Mouse (Mus musculus) spleen, postnatal 10 days (tissue): ENCODE data around the gene Car5a.
A peak's percentile ranks its signal among the peaks of the same experiment; 100 is the strongest.

Experiments used
- DNase-seq, 2 experiments: peaks; one replicate each; pipeline ENCODE4 v3.0.0; 2021 to 2022; ENCODE audit warnings: low spot score in 2 of 2

The Car5a gene

GRCm38 (mm10) chr8:121934923-121935322, 9.8 kb downstream of the Car5a start:
- DNase-seq = no peak

DNA sequence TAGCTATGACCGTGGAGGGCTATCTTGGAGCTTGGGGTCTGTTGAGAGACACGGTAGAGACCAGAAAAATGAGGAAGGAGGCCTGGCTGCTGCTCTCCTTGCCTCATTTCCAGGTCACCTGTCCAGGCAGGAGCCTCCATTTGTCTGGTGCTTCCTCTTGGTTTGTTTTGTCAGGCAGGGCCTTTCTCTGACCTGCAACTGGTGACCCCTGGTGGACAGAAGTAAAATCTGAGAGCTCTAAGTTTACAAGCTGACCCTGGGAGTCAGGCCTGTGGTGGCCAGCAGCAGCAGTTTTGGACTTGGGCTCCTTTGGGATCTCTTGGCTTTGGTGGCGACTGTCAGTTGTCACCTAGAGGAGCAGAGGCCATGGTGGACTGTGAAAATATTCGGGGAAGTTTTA, 10.2 kb downstream of the Car5a start:
- DNase-seq = peak; percentile 35 to 54

DNA sequence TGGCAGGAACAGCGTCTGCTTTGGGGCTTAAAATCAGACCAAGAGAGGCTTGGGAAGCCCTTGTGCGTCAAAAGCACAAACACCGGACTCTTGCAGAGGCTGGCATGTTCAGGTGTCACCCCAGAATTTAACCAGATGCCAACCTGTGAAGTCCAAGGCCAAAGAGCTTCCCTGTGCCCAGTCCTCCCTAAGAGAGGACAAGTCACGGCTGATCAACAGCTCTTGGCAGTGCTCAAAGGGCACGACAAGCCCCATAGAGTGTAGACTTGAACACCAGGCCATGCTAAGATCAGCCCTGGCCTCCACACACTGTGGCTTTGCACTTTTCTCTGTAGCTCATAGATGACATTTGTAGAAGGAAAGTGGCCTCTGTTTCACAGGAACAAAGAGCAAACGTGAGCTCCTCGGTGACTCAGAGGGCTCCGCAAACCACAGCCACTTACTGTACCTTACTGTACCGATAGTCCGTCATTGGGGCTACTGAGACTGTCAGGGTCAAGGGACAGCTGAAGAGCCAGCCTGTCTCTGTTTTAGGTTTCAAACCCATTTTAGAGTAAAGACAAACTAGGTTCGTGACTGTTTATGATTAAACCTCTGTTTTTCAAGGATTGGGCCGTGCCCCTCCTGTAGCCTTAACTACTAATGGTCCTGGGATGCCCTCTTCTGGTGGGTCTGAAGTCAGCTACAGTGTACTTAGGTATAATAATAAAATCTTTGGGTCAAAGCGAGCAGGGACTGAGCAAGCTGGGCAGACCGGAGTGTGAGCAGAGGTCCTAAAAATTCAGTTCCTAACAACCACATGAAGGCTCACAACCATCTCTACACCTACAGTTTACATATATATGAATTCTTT, 11.8 kb downstream of the Car5a start:
- DNase-seq = no peak

DNA sequence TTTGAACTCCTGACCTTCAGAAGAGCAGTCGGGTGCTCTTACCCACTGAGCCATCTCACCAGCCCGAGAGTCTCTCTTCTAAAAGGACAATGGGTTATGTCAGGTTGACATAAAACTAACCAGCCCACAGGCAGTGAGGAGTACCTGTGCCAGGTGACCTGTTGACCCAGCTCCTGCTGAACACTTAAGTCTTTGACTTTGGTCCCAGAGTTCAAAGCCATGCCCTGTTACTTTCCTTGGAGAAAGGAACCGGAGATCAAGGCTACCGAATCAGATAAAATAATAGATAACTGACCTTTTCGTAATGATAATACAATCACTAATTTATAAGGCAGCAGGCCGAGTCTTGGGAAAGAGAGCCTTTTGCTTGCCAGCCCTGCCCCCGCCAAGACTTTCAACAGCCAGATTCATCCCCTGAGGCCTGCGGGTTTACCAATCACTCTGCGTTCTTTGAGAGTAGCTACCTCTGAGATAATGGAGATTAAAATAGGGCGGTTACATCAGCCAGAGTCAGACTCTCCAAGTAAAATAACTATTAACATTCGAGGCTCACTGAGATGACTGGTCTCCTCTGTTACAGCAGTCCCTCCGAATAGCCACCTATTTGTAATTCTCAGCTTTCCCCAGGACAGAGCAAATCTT, 12.6 kb downstream of the Car5a start:
- no peak for DNase-seq

- no peak for DNase-seq
Measured at GRCm38 (mm10) chr8:121931571-121931970, 13.1 kb downstream of the Car5a start.

DNA sequence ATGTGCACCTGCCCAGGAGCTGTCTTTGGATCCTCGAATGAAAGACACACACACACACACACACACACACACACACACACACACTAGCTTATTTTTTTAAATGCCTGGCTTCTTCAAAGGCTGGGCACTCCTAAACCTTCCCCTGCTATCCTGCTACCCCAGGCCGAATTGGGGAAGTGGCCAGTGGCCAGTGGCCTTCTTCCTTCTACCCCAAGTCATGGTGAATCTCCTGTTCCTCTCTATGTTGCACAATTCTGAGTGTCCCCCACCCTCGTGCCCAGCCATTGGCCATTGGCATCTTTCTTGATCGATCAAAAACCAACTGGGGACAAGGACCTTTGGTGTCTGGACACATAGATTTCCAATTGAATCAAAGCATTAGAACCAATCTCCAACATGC, 14.7 kb downstream of the Car5a start:
- DNase-seq = no peak

DNA sequence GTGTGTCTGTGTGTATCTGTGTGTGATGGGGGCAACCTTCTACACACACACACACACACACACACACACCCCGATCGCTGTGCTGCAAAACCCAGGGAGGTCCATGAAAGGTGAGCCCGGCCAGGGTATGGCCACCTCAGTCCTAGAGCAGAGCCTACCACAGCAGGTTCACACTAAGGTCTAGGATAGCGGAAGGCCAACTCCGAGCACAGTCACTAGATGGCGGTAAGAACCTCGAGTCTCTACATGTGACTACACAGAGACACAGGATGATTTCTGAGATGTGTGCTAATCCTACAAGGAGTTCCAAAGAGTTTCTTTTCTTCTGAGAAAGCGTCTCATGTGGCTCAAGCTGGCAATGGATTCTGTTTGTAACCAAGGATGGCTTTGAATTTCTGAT, 17.4 kb downstream of the Car5a start:
- DNase-seq = peak in 1 of 2 experiments; percentile 70

GRCm38 (mm10) chr8:121926266-121926665, 18.4 kb downstream of the Car5a start:
- DNase-seq = no peak

GRCm38 (mm10) chr8:121925624-121926023, 19.1 kb downstream of the Car5a start:
- peak; percentile 72 to 88 for DNase-seq

DNA sequence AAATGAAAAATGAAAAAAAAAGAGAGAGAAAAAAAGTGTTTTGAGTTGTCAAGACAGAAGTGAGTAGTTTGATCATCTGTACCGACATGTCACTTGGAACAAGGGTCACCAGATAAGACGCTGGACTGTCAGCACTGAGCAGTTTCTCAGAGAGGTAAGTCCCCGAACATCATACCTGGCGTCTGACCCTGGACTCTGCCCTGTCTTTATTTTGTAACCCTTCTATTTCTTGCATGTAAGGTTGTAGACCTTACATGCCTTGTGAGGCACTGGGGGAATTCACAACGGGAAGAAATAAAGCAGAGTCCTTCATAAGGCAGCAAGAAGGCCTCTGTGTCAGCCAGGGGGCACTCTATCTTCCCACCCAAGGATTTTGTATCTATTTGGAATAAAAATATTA, 20.0 kb downstream of the Car5a start:
- DNase-seq = no peak

GRCm38 (mm10) chr8:121922101-121922500, 22.6 kb downstream of the Car5a start:
- no peak for DNase-seq

DNA sequence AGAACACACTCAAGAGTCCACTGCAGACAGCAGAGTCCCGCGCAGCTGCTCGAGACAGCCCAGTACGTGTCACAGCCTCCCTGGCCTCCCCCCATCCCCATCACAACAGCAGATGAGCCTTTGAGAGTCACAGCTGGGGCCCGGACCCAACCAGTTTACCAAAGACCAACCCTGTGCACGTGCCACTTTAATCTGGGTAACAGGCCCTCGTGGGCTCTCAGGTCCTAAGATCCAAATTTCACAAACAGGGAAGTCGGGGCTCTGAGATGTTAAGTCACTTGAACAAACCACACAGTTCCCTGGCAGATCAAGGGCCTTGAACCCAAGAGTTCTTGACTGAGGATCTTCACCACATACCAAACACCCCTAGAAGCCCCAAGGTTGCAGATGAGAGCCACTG, 23.1 kb downstream of the Car5a start:
- DNase-seq = no peak

GRCm38 (mm10) chr8:121919731-121920130, 25.0 kb downstream of the Car5a start:
- no peak for DNase-seq

- DNase-seq = no peak
Measured at GRCm38 (mm10) chr8:121919158-121919557, 25.5 kb downstream of the Car5a start.

DNA sequence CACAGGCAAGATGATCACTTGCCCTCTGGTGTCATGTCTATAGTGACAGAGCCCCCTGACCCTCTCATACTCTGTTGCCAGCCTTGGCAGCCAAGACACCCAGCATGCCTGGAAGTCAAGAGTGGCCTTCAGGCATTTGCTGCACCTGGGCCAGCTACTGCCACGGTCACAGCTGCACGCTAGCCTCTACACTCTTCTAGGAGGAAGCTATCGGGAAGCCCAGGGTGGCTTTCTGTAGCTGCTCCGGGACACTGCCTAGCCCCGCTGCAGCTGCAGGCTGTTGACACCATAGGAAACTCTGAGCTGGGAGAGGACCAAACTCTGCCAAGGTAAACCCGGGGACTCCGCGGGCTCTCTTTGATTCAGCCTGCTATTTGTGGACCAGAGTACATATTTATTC, 31.3 kb downstream of the Car5a start:
- no peak for DNase-seq

GRCm38 (mm10) chr8:121912831-121913230, 31.9 kb downstream of the Car5a start:
- DNase-seq = no peak

GRCm38 (mm10) chr8:121911987-121912386, 32.7 kb downstream of the Car5a start:
- no peak for DNase-seq

GRCm38 (mm10) chr8:121911400-121911799, 33.3 kb downstream of the Car5a start:
- no peak for DNase-seq

DNA sequence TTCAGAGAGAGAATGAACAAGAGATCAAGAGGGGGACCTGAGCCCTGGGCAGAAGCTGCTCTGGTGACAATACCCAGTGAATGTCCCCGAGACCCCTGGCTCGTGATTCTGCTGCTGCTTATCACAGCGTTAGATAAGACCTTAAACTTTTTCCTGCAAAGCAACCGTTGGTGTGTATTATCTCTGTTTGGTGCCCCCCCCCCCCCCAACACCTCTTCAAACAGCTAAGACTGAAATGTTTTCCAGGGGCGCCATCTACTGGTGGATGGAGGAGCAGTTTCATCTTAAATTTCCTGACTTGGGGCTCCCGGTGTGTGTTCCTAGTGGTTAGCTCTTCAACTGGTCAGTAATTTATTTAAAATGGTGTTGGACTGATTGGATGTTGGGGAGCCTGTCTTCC, 35.0 kb downstream of the Car5a start:
- DNase-seq = peak; percentile 73 to 86

DNA sequence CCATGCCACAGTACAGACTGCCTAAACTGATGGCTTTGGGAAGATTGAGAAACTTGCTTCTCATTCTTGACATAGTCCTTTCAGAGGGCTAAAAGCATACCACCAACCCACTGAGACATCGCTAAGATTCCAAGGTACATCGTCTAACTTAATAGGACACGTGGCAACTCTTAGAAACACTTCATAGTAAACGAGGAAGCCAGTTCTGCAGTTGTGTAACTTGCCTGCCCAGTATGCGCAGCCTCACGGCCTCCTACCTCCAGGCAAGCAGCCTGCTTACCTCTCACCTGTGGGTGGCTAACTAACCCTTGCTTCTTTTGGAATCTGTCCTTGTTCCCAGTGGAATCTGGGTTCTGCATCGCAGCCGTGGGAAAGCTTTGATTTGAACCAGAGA, 35.6 kb downstream of the Car5a start:
- DNase-seq = no peak

DNA sequence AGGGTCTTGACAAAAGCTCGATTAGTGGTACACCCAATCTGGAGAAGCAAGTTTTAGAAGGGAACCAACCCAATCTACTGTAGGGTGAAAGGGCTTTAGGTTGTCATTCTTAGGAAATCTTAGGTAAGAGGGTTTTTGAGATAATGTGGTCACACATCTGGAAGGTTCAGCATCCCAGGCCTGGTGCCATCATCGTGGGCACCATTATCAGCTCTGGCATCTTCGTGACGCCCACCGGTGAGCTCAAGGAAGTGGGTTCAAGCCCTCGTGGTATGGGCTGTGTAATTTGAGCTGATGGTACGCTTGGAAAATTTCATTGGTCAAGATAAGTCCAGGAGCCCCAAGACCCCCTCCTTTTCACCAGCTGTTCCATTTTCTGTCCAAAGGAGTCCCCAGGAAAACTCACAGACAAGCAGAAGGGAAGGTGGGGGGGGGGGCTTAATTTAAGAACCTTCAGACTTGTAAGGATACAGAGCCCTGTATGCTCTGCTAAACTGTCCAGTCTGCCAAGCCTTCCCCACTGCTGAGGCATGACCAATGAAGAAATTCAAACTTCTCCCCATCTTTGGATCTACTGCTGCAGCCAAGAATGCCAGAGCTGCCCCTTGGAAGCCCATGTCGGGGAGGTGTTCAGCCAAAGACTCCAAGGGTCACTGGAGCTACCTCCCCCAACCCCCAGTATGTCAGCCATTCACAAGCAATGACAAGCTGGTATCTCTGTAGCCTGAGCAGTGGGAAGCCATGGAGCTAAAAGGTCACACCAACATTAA, 36.1 kb downstream of the Car5a start:
- DNase-seq = no peak

DNA sequence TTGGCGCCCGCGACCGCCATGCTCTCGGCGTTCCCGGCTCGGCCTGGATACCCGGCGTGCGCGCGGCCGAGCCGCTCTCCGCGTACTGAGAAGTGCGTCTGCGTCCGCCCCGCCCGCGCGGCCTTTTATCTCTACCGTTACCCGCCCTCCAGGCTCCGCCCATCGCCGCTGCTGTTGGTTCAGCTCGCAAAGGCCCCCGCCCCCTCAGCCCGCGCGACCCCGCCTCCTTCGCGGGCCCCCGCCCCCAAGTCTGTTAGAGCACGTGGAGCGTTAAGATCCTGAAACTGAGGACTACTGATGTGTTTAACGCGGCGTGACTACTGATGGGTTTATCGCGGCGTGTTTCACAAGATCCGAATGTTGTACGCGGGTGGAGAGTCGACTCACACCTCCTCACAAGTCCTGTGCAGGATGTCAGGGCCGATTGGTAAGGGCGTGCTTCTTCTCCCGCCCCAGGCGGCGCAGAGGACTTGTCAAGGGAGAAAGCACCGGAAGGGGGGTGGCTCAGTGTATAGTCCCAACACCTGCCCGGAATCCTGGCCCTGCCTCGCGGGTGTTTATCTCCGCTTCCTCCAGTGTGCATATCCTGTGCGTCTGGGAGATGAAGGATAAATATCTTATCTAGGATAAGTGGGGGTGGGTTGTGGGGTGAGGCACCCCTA, 37.0 kb downstream of the Car5a start, which contains the start of gene Slc7a5:
Slc7a5 (minus strand) TSS at position 108 of the 662 bp plus-strand sequence.
- DNase-seq = peak; percentile 98 to 100
